Mouse (Mus musculus) C2C12 (cell line): ENCODE measurements at regions not wholly inside any gene's neighbourhood (a gene's known extent, or its start where the extent isn't known, plus 50 kb on each side); places are given as distances from the start of the nearest gene placed in this dataset.

Experiments used
- H3K27me3 ChIP-seq: one replicate; pipeline ENCODE4 v1.6.1; 2011; ENCODE audit not compliant: control insufficient read depth, insufficient read depth, insufficient read length
- H3K36me3 ChIP-seq: one replicate; pipeline ENCODE4 v1.6.1; 2011; ENCODE audit not compliant: control insufficient read depth, insufficient read depth
- H3K4me3 ChIP-seq: one replicate; pipeline ENCODE4 v1.5.1; 2011; ENCODE audit warnings: mild to moderate bottlenecking, control low read depth; ENCODE audit not compliant: poor library complexity, insufficient read depth, severe bottlenecking
- H3K79me2 ChIP-seq: one replicate; pipeline ENCODE4 v1.6.1; 2011; ENCODE audit not compliant: control insufficient read depth, insufficient read depth
- H3K79me3 ChIP-seq: one replicate; pipeline ENCODE4 v1.6.1; 2011; ENCODE audit warnings: low read depth, control low read depth
- H3ac ChIP-seq: one replicate; pipeline ENCODE3; 2011; ENCODE audit warnings: low read depth; ENCODE audit not compliant: control insufficient read depth, insufficient read length
- CEBPB ChIP-seq: IDR thresholded peaks from one replicate; pipeline ENCODE4 v1.6.1; 2011; ENCODE audit warnings: low read depth, mild to moderate bottlenecking, control low read depth, moderate library complexity
- CTCF ChIP-seq: IDR thresholded peaks from one replicate; pipeline ENCODE4 v1.5.1; 2011; ENCODE audit not compliant: control insufficient read depth, insufficient read depth, insufficient read length
- FOSL1 ChIP-seq: IDR thresholded peaks from one replicate; pipeline ENCODE4 v1.8.0; 2011; ENCODE audit warnings: mild to moderate bottlenecking, low read length; ENCODE audit not compliant: poor library complexity, insufficient read depth, severe bottlenecking
- MAX ChIP-seq: IDR thresholded peaks from one replicate; pipeline ENCODE4 v1.6.1; 2011; ENCODE audit warnings: mild to moderate bottlenecking, control low read depth
- MYOD1 ChIP-seq: IDR thresholded peaks from one replicate; pipeline ENCODE4 v1.6.1; 2011; ENCODE audit warnings: low read depth; ENCODE audit not compliant: control insufficient read depth, insufficient read length
- MYOG ChIP-seq: IDR thresholded peaks from one replicate; pipeline ENCODE4 v1.6.1; 2011; ENCODE audit not compliant: control insufficient read depth, insufficient read length; ENCODE audit errors: extremely low read depth
- USF1 ChIP-seq: IDR thresholded peaks from one replicate; pipeline ENCODE4 v1.6.1; 2011; ENCODE audit warnings: low read depth, mild to moderate bottlenecking, control low read depth, moderate library complexity

DNA sequence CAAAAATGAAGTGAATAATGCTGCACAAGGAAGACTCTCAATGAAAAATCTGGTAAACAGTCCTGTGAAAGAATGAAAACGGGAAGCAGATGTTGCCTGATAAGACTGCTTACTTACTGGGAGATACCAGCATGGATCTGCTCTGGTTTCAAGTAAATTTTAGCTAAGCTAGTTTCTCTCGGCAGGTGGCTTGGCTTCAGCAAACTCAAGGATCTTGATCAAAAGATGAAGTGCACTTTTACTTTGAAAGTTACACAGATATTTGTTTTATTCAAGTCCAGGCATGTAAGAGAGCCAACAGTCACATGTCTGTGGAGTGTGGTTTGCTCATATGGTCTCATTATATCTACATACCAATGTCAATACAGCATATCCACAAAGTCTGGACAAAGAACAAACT lies 451.5 kb upstream of the Akr1e1 start:
- no peaks in the 10 kb centered on the region for H3K36me3 ChIP-seq
- no peak overlapping the region for H3ac ChIP-seq
- no peak for TF ChIP-seq MYOG
- TF ChIP-seq USF1, result no peak
- TF ChIP-seq CEBPB, result no peak
- no peak for TF ChIP-seq MAX
- no peak for TF ChIP-seq FOSL1
- TF ChIP-seq MYOD1, result no peak
- TF ChIP-seq CTCF, result no peak
- no peaks in the 10 kb centered on the region for H3K79me3 ChIP-seq
- H3K4me3 ChIP-seq, result no peak overlapping the region
- no peaks in the 10 kb centered on the region for H3K79me2 ChIP-seq
- no peaks in the 10 kb centered on the region for H3K27me3 ChIP-seq

DNA sequence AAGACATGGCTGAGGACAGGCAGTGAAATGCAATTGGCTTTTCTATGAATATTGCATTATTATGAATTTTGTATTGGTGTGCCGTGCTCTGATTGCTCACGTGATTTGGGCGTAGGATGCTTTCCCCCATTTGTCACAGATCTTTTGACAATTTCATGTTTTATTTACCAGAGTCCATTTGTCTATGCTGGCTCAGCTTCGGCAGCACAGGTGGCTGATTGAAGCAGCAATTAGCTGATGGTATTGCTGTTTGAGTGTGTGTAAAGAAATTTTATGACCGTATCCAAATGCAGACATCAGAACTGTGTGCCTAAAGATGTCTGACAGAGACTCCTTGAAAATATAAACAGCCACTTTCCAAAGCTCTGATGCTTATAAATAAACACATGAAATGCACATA lies 498.5 kb upstream of the Akr1e1 start:
- Histone ChIP-seq H3K36me3 (no peaks in the 10 kb centered on the region), H3K27me3 (no peaks in the 10 kb centered on the region), H3K79me3 (no peaks in the 10 kb centered on the region), H3K4me3 (no peak overlapping the region), H3K79me2 (no peaks in the 10 kb centered on the region), H3ac (no peak overlapping the region)
- TF ChIP-seq FOSL1 (no peak), MYOG (no peak), MAX (no peak), CTCF (no peak), CEBPB (no peak), MYOD1 (no peak), USF1 (no peak)

DNA sequence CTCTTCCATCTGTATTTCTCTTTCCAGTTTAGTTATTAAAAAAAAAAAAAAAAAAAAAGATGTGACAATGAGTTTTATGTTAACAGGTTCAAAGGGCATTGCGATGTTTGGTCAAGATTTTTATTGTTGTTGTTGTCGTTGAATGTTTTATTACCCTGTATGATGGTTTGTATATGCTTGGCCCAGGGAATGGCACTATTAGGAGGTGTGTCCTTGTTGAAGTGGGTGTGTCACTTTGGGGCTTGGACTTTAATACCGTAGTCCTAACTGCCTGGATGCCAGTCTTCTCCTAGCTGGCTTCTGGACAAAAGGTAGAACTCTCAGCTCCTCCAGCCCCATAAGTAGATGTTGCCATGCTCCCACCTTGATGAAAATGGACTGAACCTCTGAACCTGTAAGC lies 545.9 kb upstream of the Akr1e1 start:
- H3ac ChIP-seq, result no peak overlapping the region
- TF ChIP-seq USF1 (no peak), CTCF (no peak), FOSL1 (no peak), MAX (no peak), MYOD1 (no peak), CEBPB (no peak), MYOG (no peak)

DNA sequence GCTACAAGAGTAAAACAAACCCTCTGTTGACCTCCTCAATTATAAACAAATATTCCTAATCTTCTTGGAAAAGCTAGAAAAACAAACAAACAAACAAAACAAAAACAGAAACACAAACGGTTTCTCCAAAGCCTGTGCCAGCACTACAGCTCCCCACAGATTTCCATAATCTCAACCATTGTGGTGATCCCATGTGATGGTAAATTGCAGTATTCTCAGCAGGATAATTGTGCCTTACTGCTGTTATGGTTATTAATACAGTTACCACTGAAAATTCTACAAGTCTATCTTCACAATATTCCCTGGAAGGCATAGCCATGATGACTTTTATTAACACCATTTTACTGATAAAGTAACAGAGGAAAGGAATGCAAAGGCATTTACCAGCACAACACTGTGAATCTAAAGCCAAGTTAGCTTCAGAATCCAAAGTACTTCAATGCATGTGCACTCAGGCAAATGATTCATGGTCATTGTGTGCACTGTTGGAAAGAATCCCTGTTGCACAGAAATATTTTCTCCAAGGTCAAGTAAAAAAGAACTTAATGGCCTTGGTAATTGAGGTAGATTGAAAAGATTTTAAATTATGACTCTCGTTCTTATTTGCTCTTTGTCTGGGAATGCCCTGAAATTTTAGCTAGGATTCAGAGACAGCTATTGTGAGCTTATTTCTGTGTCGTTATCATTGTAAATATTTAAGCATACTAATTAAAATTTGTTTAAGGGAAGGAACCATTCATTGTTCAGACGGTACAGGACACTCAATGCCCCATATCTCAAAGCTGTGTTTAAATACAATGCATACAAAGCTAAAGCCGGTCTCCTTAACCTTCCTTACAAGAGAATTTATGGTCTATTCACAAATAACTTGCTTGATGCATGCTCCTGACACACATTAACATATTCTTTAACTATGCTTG lies 551.1 kb upstream of the Akr1e1 start:
- Histone ChIP-seq H3ac (no peak overlapping the region), H3K79me3 (no peaks in the 10 kb centered on the region), H3K27me3 (no peaks in the 10 kb centered on the region), H3K36me3 (no peaks in the 10 kb centered on the region), H3K4me3 (no peak overlapping the region), H3K79me2 (no peaks in the 10 kb centered on the region)
- no peak for TF ChIP-seq MYOG
- no peak for TF ChIP-seq CEBPB
- no peak for TF ChIP-seq FOSL1
- no peak for TF ChIP-seq MYOD1
- TF ChIP-seq MAX, result no peak
- TF ChIP-seq USF1, result no peak
- TF ChIP-seq CTCF, result no peak

More for the DNA sequence above, 545.9 kb upstream of the Akr1e1 start:
- Histone ChIP-seq H3K36me3 (no peaks in the 10 kb centered on the region), H3K27me3 (no peaks in the 10 kb centered on the region), H3K79me2 (no peaks in the 10 kb centered on the region), H3K4me3 (no peak overlapping the region), H3K79me3 (no peaks in the 10 kb centered on the region)

DNA sequence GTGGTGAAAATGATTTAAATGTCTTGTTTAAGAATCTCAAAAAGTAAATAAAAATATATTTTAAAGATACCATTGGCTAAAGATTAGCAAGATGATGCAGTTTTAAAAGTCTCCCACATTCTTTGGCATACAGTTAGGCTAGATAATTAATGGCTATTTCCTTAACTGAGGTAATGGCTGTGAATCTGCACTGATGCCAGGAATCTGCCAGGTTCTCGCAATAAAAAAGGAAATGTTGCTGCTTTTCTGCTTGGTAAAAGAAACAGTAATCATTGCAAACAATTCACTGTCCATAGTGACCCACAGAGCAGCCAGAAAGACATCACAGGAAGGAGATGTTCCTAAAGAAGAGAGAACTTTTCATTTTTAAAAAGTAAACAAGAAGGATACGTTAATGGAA lies 557.7 kb upstream of the Akr1e1 start:
- H3K36me3 ChIP-seq, result no peaks in the 10 kb centered on the region
- no peaks in the 10 kb centered on the region for H3K79me3 ChIP-seq
- no peak overlapping the region for H3ac ChIP-seq
- no peak overlapping the region for H3K4me3 ChIP-seq
- H3K27me3 ChIP-seq, result no peaks in the 10 kb centered on the region
- TF ChIP-seq CEBPB, result no peak
- no peak for TF ChIP-seq CTCF
- no peak for TF ChIP-seq FOSL1
- TF ChIP-seq USF1, result no peak
- no peak for TF ChIP-seq MAX
- no peak for TF ChIP-seq MYOD1
- TF ChIP-seq MYOG, result no peak
- no peaks in the 10 kb centered on the region for H3K79me2 ChIP-seq

DNA sequence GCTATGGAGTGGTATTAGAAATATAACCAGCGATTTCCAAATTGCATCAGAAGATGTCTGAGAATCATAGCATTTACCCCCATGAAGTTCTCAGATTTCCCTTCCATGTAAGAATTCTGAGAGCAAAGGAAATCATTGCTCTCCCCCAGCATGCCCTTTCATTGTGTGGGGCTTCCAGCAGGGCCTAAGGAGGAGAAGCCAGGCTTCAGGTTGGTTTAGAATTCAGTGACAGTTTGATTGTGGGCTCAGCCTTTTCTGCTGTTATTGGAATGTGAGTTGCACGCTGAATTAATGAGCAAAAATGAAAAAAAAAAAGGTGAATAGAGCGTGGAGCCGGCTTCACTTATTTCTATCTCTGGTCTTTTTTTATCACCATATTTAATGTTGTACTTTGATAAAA lies 570.0 kb upstream of the Akr1e1 start:
- no peak overlapping the region for H3ac ChIP-seq

More for the DNA sequence above, 570.0 kb upstream of the Akr1e1 start:
- Histone ChIP-seq H3K27me3 (no peaks in the 10 kb centered on the region), H3K36me3 (no peaks in the 10 kb centered on the region), H3K79me2 (no peaks in the 10 kb centered on the region), H3K4me3 (no peak overlapping the region), H3K79me3 (no peaks in the 10 kb centered on the region)
- no peak for TF ChIP-seq CEBPB
- TF ChIP-seq CTCF, result no peak
- TF ChIP-seq MAX, result no peak
- no peak for TF ChIP-seq MYOD1
- TF ChIP-seq FOSL1, result no peak
